Mouse (Mus musculus): ENCODE measurements at regions not wholly inside any gene's neighbourhood (a gene's known extent, or its start where the extent isn't known, plus 50 kb on each side); places are given as distances from the start of the nearest gene placed in this dataset.
A peak's percentile ranks its signal among the peaks of the same experiment; 100 is the strongest.

GRCm38 (mm10) chr11:18163156-18164024, 209.7 kb upstream of the Etaa1 start:
- WGBS: 79% methylated on average over 5 of the region's 5 CpGs

GRCm38 (mm10) chr11:18156506-18156905, 202.8 kb upstream of the Etaa1 start:
- Histone ChIP-seq H3K4me2 (ENCODE audit: low read depth, low read length) (no peak overlapping the region), H3K9ac (replicated peaks; ENCODE audit: low read length) (no peak overlapping the region), H3K27me3 (ENCODE audit: control insufficient read depth, insufficient read depth, low read length) (no peaks in the 10 kb centered on the region), H3K4me3 (ENCODE audit: low read depth, low read length) (no peak overlapping the region), H3K27ac (replicated peaks; ENCODE audit: low read depth, low read length) (no peak overlapping the region), H3K9me3 (replicated peaks; ENCODE audit: control insufficient read depth, low read length) (no peaks in the 10 kb centered on the region), H3K36me3 (replicated peaks; ENCODE audit: control insufficient read depth, insufficient read depth, low read depth, low read length) (no peaks in the 10 kb centered on the region), H3K4me1 (ENCODE audit: control insufficient read depth, insufficient read depth, low read length) (no peaks in the 10 kb centered on the region)
- no peak for DNase-seq (ENCODE audit: low spot score)
- no peak for ATAC-seq (replicated peaks; ENCODE audit: insufficient number of reproducible peaks, low FRiP score, low TSS enrichment, low read depth)
- 90% methylated on average over 4 of the region's 4 CpGs for WGBS

More at GRCm38 (mm10) chr11:18163156-18164024, 209.7 kb upstream of the Etaa1 start:
- no peak overlapping the region for H3K9ac ChIP-seq (replicated peaks; ENCODE audit: low read length)
- H3K36me3 ChIP-seq (replicated peaks; ENCODE audit: control insufficient read depth, insufficient read depth, low read depth, low read length): no peaks in the 10 kb centered on the region
- H3K9me3 ChIP-seq (replicated peaks; ENCODE audit: control insufficient read depth, low read length): no peaks in the 10 kb centered on the region
- H3K4me2 ChIP-seq (ENCODE audit: low read depth, low read length): no peak overlapping the region
- ATAC-seq (replicated peaks; ENCODE audit: insufficient number of reproducible peaks, low FRiP score, low TSS enrichment, low read depth) (no peak), DNase-seq (ENCODE audit: low spot score) (no peak)
- H3K27me3 ChIP-seq (ENCODE audit: control insufficient read depth, insufficient read depth, low read length): no peaks in the 10 kb centered on the region
- H3K4me1 ChIP-seq (ENCODE audit: control insufficient read depth, insufficient read depth, low read length): no peaks in the 10 kb centered on the region
- no peak overlapping the region for H3K4me3 ChIP-seq (ENCODE audit: low read depth, low read length)
- H3K27ac ChIP-seq (replicated peaks; ENCODE audit: low read depth, low read length): no peak overlapping the region

GRCm38 (mm10) chr11:18151788-18152563, 198.3 kb upstream of the Etaa1 start:
- Histone ChIP-seq H3K27ac (replicated peaks; ENCODE audit: low read depth, low read length) (no peak overlapping the region), H3K4me2 (ENCODE audit: low read depth, low read length) (no peak overlapping the region), H3K27me3 (ENCODE audit: control insufficient read depth, insufficient read depth, low read length) (no peaks in the 10 kb centered on the region), H3K4me1 (ENCODE audit: control insufficient read depth, insufficient read depth, low read length) (no peaks in the 10 kb centered on the region), H3K36me3 (replicated peaks; ENCODE audit: control insufficient read depth, insufficient read depth, low read depth, low read length) (no peaks in the 10 kb centered on the region), H3K4me3 (ENCODE audit: low read depth, low read length) (no peak overlapping the region), H3K9me3 (replicated peaks; ENCODE audit: control insufficient read depth, low read length) (no peaks in the 10 kb centered on the region), H3K9ac (replicated peaks; ENCODE audit: low read length) (no peak overlapping the region)
- WGBS: 20% methylated on average over 6 of the region's 6 CpGs
- ATAC-seq (replicated peaks; ENCODE audit: insufficient number of reproducible peaks, low FRiP score, low TSS enrichment, low read depth) (peak; percentile 65; the same call in 1 of the 2 replicates), DNase-seq (ENCODE audit: low spot score) (peak; percentile 75)

- ATAC-seq (replicated peaks; ENCODE audit: insufficient number of reproducible peaks, low FRiP score, low TSS enrichment, low read depth): no peak
- H3K4me3 ChIP-seq (ENCODE audit: low read depth, low read length): no peak overlapping the region
- no peaks in the 10 kb centered on the region for H3K36me3 ChIP-seq (replicated peaks; ENCODE audit: control insufficient read depth, insufficient read depth, low read depth, low read length)
- WGBS: 77% methylated on average over 4 of the region's 4 CpGs
- no peaks in the 10 kb centered on the region for H3K4me1 ChIP-seq (ENCODE audit: control insufficient read depth, insufficient read depth, low read length)
- no peaks in the 10 kb centered on the region for H3K27me3 ChIP-seq (ENCODE audit: control insufficient read depth, insufficient read depth, low read length)
- no peak overlapping the region for H3K9ac ChIP-seq (replicated peaks; ENCODE audit: low read length)
- no peak for DNase-seq (ENCODE audit: low spot score)
- H3K27ac ChIP-seq (replicated peaks; ENCODE audit: low read depth, low read length): no peak overlapping the region
- no peak overlapping the region for H3K4me2 ChIP-seq (ENCODE audit: low read depth, low read length)
- H3K9me3 ChIP-seq (replicated peaks; ENCODE audit: control insufficient read depth, low read length): no peaks in the 10 kb centered on the region
Measured at GRCm38 (mm10) chr11:18151369-18151768, 197.7 kb upstream of the Etaa1 start.

- Histone ChIP-seq H3K4me2 (ENCODE audit: low read depth, low read length) (no peak overlapping the region), H3K27me3 (ENCODE audit: control insufficient read depth, insufficient read depth, low read length) (no peaks in the 10 kb centered on the region), H3K9me3 (replicated peaks; ENCODE audit: control insufficient read depth, low read length) (no peaks in the 10 kb centered on the region), H3K27ac (replicated peaks; ENCODE audit: low read depth, low read length) (no peak overlapping the region), H3K36me3 (replicated peaks; ENCODE audit: control insufficient read depth, insufficient read depth, low read depth, low read length) (no peaks in the 10 kb centered on the region), H3K4me3 (ENCODE audit: low read depth, low read length) (no peak overlapping the region), H3K9ac (replicated peaks; ENCODE audit: low read length) (no peak overlapping the region), H3K4me1 (ENCODE audit: control insufficient read depth, insufficient read depth, low read length) (no peaks in the 10 kb centered on the region)
- WGBS: 67% methylated on average over 5 of the region's 5 CpGs
- ATAC-seq (replicated peaks; ENCODE audit: insufficient number of reproducible peaks, low FRiP score, low TSS enrichment, low read depth) (no peak), DNase-seq (ENCODE audit: low spot score) (no peak)
Measured at GRCm38 (mm10) chr11:18127488-18127887, 173.8 kb upstream of the Etaa1 start.

GRCm38 (mm10) chr11:18123031-18123430, 169.4 kb upstream of the Etaa1 start:
- H3K27ac ChIP-seq (replicated peaks; ENCODE audit: low read depth, low read length): no peak overlapping the region
- H3K4me3 ChIP-seq (ENCODE audit: low read depth, low read length): no peak overlapping the region
- DNase-seq (ENCODE audit: low spot score) (no peak), ATAC-seq (replicated peaks; ENCODE audit: insufficient number of reproducible peaks, low FRiP score, low TSS enrichment, low read depth) (no peak)
- no peak overlapping the region for H3K9ac ChIP-seq (replicated peaks; ENCODE audit: low read length)
- H3K27me3 ChIP-seq (ENCODE audit: control insufficient read depth, insufficient read depth, low read length): no peaks in the 10 kb centered on the region
- no peaks in the 10 kb centered on the region for H3K9me3 ChIP-seq (replicated peaks; ENCODE audit: control insufficient read depth, low read length)
- 87% methylated on average over 6 of the region's 6 CpGs for WGBS
- H3K36me3 ChIP-seq (replicated peaks; ENCODE audit: control insufficient read depth, insufficient read depth, low read depth, low read length): no peaks in the 10 kb centered on the region
- H3K4me1 ChIP-seq (ENCODE audit: control insufficient read depth, insufficient read depth, low read length): no peaks in the 10 kb centered on the region
- H3K4me2 ChIP-seq (ENCODE audit: low read depth, low read length): no peak overlapping the region

- no peaks in the 10 kb centered on the region for H3K27me3 ChIP-seq (ENCODE audit: control insufficient read depth, insufficient read depth, low read length)
- H3K36me3 ChIP-seq (replicated peaks; ENCODE audit: control insufficient read depth, insufficient read depth, low read depth, low read length): no peaks in the 10 kb centered on the region
- 59% methylated on average over 2 of the region's 2 CpGs for WGBS
- H3K9ac ChIP-seq (replicated peaks; ENCODE audit: low read length): no peak overlapping the region
- H3K27ac ChIP-seq (replicated peaks; ENCODE audit: low read depth, low read length): no peak overlapping the region
- no peaks in the 10 kb centered on the region for H3K9me3 ChIP-seq (replicated peaks; ENCODE audit: control insufficient read depth, low read length)
- ATAC-seq (replicated peaks; ENCODE audit: insufficient number of reproducible peaks, low FRiP score, low TSS enrichment, low read depth): no peak
- H3K4me2 ChIP-seq (ENCODE audit: low read depth, low read length): no peak overlapping the region
- H3K4me3 ChIP-seq (ENCODE audit: low read depth, low read length): no peak overlapping the region
- DNase-seq (ENCODE audit: low spot score): no peak
- no peaks in the 10 kb centered on the region for H3K4me1 ChIP-seq (ENCODE audit: control insufficient read depth, insufficient read depth, low read length)
Measured at GRCm38 (mm10) chr11:18122616-18123015, 168.9 kb upstream of the Etaa1 start.

Measured in embryonic facial prominence, embryonic 11.5 days (tissue).